Mouse (Mus musculus) brain, embryonic 18.5 days (tissue): ENCODE data around the gene Mon1a.

Source experiments
- DNase-seq: peaks from one replicate; pipeline ENCODE4 v3.0.0-alpha.2; 2012; ENCODE audit warnings: low read depth, low spot score

Gene Mon1a

DNA sequence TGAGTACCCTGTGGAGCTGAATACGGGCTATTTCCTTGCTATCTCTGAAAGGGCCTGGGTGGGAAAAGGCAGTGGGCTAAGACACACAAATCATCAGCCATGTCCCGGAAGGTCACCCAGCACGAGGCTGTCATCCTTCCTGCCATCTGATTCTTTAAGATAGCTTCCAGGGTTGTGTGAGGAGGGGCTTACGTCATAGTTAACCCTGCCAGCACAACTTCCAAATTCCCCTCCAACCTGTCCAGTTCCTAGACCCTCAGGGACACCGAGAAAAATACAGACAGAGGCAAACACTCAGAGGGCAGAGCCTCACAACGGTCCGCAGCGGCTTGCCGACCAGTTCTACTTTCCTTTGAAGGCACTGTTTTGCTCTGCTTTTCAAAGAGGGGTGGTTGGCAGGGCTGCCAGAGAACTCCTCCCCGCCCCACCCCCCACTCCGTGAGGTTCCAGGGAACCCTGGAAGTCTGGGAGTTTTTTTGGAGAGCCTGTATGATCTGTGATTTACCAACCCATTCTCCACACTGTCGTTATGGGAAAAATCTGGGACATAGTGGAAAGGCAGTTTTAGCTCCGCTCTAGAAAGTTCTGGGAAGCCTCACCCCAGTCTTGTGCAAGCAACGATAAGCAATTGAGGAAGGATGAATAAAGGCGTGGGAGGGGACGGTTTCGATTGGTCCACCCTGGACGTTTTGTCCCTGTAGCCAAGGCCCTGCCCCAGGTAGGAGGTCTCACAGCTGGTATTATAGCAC lies 20.6 kb downstream of the Mon1a start:
- DNase-seq, result no peak

DNA sequence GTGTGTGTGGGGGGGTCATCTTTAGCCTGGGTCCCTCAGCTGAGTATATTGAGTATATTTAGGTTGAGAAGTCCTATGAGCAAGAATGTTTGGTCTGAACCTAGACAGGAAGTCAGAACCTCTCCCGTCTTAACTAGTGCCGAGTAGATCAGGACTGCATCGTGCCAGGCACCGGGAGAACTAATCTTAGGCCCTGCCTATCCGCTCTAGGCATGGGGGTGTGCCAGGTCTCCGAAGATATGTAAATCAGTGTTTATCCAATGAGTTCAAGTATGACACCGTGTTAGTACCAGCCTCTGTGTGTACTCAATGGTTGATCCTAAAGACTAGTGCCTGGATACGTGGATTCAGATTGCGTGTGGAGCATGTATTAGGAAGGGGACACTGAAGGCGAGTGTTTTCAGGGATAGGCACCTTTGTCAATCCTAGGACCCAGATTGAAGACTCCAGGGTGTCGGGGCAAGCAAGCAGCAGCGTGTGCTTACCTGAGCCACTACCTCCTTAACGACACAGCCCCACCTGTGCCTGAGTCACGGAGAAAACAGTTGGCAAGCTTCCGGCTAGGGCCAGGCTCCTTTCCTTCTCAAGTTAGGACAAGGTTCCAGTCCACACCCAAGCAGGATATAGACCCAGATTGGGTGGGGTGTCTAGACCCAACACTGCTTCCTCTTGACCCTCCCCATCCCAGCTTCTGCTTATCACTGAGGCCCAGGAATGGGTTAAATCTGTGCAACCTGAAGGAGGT lies 22.2 kb downstream of the Mon1a start:
- DNase-seq, result no peak

DNA sequence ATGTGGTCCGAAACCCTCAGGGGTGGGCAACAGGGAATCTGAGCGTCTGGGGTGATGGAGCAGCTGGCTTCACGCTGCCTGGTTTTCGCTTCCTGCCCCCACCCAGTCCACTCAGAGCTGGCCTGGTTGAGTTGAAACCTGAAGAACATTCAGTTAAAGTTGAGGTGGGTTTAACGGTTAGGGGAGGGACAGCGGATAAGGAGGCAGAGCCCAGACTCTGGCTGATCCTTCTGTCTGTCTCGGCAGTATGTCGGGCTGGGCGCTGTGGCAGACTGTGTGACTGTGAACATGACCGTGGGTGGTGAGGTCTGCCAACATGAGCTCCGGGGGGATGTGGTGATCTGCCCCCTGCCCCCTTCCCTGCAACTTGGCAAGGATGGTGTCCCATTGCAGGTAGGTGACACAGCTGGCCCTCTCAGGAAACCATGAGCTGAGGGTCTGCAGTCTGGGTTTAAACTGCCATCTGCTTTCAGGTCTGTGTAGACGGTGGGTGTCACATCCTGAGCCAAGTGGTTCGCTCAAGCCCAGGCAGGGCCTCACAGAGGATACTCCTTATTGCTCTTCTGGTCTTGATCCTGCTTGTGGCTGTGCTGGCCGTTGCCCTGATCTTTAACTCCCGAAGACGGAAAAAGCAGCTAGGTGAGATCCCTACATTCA lies 26.9 kb downstream of the Mon1a start:
- no peak for DNase-seq

DNA sequence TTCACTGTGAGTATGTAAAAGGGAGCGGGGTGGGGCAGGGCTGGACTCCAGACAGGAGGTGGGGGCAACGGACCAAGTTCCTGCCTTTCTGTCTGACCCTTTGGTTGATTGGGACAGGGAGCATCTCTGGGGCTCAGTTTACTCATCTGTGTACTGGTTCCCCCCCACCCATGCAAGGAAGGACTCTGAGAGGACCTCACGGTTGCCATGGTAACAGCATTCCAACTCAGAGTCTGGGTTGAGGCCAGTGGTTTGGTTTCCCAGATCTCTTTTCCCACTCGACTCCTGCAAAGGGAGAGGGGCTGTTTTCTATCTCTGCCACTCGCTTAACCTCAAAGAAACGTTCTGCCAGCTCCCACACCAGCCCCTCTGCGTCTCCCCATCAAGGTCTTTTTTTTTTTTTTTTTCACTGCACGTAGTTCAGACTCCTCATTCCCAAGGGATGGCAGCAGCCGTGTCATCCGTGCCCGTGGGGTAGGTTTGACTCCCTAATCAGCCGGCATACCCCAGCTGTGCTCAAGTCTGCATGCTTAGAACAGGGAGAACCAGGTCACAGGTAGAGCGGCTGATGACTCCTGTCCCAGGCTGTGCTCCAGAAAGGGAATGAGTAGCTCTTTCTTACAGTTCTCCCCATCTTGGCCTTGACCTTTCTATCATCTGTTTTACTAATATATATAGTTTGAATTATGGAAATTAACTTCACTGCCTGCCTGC lies 30.1 kb downstream of the Mon1a start:
- DNase-seq, result no peak

DNA sequence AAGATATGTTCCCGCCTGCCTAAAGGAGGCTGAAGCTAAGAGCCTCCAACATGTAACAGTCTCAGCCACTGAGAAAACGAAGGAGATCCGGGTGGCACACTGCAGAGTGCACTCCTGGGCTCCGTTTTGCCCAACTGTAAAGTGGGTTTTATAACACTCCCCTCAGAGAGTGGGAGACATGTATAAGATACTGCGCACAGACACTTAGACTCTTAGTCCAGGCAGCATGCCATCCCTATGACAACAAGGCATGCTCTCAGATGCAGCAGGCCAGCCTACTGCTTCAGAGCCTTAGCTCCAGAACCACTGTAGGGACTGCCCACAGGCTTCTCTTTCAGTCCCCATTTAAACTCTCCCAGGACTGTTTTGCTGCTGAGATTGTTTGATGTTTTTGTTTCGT lies 30.9 kb downstream of the Mon1a start:
- DNase-seq, result no peak

DNA sequence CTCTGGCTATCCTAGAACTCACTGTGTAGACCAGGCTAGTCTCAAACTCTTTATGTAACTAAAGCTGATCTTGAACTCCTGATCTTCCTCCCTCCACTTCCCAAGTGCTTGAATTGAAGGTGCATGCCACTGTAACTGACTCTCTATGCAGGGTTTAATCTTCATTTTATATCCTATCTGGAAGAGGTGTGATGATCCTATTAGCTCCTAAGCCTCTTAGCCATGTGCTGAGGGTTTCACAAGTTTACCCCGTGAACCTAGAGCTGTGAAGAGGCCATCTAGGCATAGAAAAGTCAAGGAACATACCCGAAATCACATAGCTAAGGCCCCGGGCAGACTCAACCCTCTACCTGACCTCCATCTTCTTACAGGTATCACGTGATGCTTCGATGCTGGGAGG lies 31.5 kb downstream of the Mon1a start:
- DNase-seq, result no peak

DNA sequence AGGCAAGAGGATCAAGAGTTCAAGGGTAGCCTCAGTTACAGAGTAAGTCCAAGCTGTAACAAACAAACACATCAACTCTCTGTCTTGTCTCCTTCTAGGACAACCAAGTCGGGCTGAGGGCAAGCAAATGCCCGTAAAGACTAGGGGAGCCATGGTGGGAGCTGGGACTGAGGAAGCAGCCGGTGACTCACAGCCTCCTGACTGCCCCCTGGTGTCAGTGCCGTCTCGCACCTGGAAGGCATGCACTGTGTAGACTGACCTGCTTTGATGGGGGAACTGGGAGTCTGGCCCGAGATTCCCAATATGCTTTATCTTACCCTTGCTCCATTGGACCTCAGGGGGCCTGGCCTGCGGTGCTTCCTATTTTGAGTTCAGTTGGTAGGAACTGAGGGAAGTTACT lies 35.1 kb downstream of the Mon1a start:
- no peak for DNase-seq

DNA sequence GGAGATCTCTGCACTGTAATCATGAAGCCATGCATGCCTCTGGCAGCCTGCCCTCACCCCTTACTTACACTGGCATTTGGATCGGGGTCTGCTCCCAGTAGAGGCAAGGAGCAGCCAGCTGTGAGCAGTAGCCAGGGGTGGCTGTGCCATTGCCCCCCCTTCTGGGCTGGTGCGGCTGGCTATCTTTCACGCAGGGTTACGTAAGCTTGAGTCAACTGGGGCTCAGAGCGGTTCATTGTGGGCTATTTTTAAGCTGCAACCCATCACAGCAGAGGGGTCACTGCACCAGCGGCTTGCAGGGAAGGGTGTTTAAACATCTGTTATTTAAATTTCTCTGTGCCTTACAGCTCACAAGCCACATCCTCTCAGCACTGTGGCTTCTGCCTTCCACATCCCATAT lies 36.0 kb downstream of the Mon1a start:
- no peak for DNase-seq

DNA sequence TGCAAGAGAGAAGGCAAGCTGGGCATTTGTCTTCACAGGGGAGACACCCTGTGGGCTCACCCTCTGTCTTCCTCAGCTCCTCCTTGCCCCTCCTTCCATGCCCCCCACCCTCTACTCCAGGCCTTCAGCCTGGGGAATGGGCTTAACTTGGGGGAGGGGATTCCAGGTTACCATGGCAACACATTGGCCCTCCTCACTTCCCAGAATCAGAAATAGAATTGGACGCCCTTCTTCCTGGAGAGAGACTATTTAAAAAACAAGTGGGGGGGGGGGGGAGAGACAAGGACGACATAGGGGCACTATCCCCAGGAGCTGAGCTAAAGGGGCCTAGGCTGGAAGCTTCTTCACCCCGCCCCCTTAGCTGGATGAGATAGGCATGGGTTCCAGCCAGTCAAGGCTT lies 37.3 kb downstream of the Mon1a start:
- no peak for DNase-seq

DNA sequence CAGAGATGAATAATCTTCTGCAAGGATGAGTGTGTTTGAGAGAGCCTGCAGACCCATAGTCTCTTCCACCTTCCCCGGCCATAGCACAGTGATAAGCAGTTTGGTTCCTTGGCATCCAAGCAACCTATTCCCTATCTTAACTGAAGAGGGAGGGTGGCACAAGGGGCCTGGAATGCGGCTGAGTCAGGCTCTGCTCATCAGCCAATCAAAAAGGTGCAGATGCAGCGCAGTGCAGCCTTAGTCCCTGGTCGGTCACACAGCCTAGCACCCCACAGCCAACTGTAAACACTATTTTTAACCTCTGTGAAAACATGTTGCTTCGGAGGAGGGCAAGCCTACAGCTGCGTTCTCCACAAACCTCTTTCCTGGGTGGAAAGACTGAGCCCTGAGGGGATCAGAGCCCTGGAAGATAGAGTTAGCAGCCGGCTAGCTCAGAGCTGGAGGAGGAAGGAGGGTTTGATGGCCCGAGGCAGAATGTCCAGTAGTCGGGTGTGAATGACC lies 39.0 kb downstream of the Mon1a start:
- no peak for DNase-seq

DNA sequence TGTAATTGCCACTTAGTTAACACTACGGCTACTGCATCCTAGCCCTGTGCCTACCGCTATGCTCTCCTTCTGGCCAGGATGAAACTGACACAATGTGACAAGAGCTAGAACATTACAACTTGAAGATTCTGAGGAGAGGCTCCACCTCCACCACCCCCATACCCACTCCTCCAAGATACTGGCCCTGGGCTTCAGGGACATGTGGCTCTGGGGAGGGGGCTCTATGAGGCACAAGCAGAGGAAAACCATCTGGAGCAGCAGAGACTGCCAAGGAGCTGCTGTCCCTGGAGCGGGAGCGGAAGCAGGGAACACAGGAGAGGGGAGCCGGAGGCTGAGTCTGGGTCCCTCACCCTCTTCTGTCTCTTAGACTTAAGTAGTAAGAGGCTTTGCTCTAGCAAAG lies 39.8 kb downstream of the Mon1a start:
- no peak for DNase-seq

DNA sequence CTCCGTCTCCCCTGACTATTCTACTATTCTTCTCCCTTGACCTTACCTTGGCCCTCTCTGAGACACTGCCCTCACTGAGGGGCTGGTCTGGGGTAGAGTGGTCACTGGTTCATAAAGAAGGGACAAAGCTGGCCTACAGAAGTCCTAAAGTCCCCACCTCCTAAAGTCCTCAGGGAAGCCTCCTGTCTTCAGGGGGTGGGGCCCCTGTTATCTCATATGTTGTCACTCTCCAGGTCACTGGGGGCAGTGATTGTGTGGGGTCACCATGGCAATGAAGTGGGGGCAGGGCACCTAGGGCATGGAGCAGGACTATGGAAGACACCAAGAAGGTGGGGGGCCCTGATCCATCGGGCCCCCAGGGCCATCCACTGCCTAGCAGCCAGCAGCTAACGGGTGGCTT lies 40.2 kb downstream of the Mon1a start, which contains the start of gene Actl11:
Actl11 (plus strand) TSS at position 301 of the 400 bp plus-strand sequence.
- DNase-seq, result no peak

DNA sequence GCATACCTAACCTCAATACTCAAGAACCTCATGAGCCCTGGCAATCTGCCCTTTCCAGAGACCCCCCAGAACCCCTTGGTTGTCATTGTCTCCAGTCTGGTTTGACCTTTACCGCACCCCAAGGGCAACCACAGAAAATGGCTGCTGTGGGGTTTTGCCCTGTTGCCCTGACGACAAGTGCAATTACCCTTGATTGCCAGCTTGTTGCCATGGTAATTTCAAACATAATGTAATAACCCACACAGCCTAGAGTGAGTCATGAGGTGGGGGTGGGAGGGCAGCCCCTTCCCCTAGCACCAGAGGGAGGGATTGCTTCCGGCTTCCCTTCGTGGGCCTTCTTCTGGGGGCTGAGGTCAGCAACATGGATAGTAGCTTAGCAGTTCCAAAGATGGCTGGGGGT lies 44.3 kb downstream of the Mon1a start:
- no peak for DNase-seq

DNA sequence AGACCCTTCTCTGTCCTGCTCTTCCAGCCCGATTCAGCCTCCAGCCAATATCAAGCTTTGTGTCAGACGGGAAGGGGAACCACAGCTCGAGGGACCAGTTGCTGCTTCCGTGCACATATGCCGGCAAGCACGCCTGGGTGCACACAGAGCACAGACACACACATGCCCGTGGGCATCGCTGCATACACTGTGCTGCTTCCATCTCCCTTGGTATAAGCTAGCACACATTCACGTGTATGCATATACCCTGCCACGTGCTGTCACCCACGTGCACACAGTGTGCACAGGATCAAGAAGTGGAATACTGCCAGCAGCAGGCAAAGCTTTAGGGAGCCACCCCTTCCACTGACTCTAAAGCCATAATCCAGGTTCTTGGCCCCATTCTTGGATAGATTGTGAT lies 46.2 kb downstream of the Mon1a start:
- DNase-seq, result no peak

DNA sequence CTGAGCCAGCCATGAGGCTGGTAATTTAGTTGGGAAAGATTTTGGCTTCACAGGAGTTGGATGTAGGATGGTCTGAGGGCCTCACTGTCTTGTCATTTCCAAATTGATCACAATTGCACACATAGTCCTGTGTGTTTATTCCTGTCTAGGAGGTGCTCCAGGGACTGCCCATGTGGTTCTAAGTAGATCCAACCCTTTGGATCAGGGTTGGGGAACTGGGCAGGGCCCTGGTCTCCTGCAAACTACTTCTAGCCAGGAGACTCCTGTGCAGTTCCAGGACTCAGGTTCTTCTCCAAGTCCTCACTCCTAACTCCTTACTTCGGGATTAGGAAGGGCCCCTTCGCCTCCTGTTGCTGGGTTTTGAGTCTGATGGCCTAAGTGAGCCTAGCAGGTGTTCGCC lies 47.4 kb downstream of the Mon1a start, which contains the start of gene Camkv:
Camkv (plus strand) TSS at position 301 of the 400 bp plus-strand sequence.
- DNase-seq, result no peak

DNA sequence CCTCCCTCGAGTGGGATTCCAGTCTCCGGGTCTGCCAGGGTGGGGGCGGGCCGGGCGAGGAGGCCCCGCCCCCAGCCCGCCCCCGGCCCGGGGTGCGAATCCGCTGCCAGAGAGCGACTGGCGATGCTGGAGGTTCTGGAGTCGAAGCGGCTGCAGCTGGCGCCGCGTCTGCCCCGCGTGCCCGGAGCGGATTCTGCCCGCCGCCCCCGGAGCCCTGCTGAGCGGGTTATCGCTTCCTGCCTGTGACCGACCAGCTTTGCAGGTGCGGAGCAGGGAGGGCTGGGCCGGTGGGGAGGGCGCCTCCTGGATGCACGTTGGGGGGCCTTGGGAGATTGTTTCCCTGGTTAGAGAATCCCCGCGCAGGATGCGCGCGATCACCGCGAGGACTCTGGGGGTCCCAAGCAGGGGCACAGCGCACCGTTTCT lies 47.9 kb downstream of the Mon1a start:
- no peak for DNase-seq

DNA sequence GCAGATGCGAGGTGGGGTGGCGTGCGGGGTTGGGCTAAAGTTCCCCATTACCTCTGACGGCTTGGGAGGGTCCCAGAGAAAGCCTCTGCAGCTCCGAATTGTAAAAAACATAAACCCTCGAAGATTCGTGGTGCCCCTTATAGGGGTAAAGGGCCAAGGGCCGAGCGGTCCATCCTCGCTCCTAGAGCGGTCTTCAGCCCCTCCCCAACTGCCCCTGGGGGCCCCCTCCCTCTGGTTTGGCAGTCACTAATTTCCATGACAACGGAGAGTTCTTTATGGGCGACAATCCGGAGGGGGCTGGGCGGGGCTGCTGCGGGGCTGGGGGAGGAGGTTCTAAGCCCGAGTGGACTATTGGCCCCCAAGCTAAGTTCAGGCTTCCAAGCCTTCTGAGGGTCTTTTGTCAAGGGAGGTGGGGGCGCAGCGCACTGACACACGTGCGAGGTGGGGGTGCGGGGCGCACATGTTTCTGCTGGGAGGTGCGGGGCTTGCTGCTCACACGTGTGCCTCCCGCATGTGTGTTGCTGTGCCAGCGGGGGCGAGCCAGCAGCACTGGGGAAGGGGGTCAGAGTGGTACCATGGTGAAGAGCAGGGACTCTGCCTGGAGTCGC lies 48.4 kb downstream of the Mon1a start:
- no peak for DNase-seq

DNA sequence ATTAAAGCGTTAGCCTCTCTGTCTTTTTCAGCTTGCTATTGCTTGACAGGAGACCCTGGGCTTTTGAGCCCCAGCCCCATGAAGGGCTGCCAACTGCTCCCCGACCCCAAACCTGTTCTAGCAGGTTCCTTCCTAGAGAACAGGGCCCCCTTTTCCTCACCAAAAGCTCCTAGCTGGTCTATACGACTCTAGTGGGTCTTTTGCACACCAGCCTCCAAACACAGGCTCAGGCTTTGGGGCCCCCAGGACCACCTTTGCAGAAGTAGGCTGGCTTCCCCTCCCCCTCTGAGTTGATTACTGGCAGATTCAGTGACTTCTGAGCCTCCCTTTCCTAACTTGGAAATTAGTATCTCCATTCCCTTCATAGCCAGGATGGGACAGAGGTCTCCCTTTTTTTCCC lies 48.9 kb downstream of the Mon1a start:
- DNase-seq, result no peak

DNA sequence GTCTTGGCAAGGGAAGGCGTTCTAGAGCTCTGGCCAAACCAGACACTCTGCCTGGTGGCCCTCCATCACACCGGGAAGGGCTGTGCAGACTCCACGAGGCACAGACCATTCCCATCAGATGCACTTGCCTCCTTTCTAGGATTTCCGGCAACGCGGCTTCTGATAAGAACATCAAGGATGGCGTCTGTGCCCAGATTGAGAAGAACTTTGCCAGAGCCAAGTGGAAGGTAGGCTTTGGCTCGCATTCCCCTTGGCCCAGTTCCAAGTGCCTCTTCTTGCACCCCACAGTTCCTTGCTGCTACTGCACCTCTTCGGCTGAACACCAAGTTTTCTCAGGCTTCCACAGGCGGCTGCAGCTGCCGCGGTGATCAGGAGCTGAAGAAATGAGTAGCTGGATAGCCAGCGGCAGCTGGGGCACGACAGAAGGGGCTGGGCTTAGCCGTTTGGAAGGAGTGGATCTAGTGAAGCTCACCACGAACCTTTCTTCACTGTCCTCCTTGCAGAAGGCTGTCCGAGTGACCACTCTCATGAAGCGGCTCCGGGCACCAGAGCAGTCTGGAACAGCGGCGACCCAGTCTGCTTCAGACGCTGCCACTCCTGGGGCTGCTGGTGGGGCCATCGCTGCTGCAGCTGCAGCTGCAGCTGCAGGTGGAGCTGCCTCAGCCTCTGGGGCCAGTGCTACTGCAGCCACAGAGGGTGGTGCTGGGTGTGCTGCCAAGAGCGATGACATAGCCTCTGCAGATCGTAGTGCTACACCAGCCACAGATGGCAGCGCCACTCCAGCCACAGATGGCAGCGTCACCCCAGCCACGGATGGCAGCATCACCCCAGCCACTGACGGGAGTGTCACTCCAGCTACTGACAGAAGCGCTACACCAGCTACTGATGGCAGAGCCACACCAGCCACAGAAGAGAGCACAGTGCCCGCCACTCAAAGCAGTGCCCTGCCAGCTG lies 59.6 kb downstream of the Mon1a start:
- no peak for DNase-seq
